Mouse (Mus musculus): ENCODE results near the gene Xrcc4. TPM values are rescaled to one million over a fixed set of nuclear protein-coding genes. Genes with fewer than 3 reads are reported as not detected.
"Not testable (repeated sequence)": the region's sequence is repeated elsewhere in the genome, so short reads cannot be mapped to it uniquely, and the experiment has no call there.

The Xrcc4 gene
- polyA plus RNA-seq, 1 experiment from 2014 or later = 11.4 TPM

DNA sequence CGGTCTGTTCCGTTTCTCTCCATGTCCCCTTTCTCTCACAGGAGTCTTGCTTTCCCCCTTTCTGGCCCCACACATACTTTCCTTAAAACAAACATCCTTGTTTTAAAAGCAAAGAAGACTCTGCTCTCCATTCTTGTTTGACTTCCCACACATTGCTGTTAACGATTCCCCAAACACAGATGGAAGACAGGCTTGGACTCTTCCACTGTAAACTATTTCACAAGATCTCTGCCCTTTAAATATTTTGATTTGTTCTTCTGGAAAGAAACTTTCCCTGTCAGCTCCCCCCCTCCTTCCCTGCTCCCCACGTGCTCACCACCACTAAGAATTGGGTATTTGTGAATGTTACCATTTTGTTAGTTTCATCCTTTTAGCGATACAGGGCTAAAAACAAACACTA lies 297.9 kb downstream of the Xrcc4 start:
- no peaks in the 10 kb centered on the region for H3K36me3 ChIP-seq
- H3K4me2 ChIP-seq (replicated peaks) = no peak overlapping the region
- H3K9me3 ChIP-seq = no peaks in the 10 kb centered on the region
- no peak for ATAC-seq (ENCODE audit: low FRiP score, low read depth)
- H3K4me1 ChIP-seq = no peaks in the 10 kb centered on the region
- H3K27ac ChIP-seq = no peak overlapping the region
- no peak overlapping the region for H3K4me3 ChIP-seq
- H3K27me3 ChIP-seq (replicated peaks) = no peaks in the 10 kb centered on the region
- 56% methylated on average over 5 of the region's 5 CpGs for WGBS
- H3K9ac ChIP-seq = no peak overlapping the region

DNA sequence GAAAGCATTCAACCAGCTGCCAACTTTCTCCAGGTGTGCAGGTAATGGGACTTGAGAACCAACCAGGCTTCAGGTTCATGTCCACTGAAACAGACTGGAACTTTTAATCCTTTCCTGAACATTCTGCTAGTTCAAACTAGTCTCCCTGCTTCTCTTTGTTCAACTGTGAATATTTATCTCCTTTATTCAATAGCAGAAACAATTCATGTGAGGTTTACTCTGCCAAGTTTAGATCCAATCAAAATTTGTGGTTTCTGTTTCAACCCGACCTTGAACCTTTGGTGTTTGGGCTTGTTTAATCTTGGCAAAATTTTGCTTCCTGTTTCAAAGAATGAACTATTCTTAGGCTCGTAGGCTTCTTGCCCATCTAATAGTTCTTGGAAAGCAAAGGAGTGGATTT lies 306.5 kb downstream of the Xrcc4 start:
- Histone ChIP-seq H3K36me3 (no peaks in the 10 kb centered on the region), H3K4me2 (replicated peaks) (no peak overlapping the region), H3K4me1 (no peaks in the 10 kb centered on the region), H3K4me3 (no peak overlapping the region), H3K27me3 (replicated peaks) (no peaks in the 10 kb centered on the region), H3K27ac (no peak overlapping the region), H3K9me3 (no peaks in the 10 kb centered on the region), H3K9ac (no peak overlapping the region)
- WGBS = 72% methylated on average over 2 of the region's 2 CpGs
- no peak for ATAC-seq (ENCODE audit: low FRiP score, low read depth)

DNA sequence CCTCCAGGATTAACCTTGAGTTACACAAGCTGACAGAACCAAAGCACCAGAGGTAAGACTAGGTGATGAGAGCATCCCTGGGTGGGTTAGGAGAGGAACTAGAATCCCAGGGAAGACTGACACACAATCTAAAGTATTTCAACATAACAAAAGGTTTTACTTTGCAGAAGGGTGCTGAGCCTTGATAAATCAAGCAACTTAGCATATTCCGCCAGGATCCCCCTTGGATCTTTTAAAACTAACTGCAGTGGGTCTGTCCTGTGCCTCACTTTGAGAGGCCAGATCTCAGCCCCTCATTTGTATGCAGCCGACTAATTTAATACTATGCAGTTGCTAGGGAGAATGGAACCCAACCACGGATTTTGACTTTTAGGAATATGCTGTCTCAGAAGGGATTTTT lies 309.1 kb downstream of the Xrcc4 start:
- no peak for ATAC-seq (ENCODE audit: low FRiP score, low read depth)
- Histone ChIP-seq H3K9ac (no peak overlapping the region), H3K4me3 (no peak overlapping the region), H3K4me2 (replicated peaks) (no peak overlapping the region), H3K4me1 (no peaks in the 10 kb centered on the region), H3K36me3 (no peaks in the 10 kb centered on the region), H3K9me3 (no peaks in the 10 kb centered on the region), H3K27me3 (replicated peaks) (no peaks in the 10 kb centered on the region), H3K27ac (no peak overlapping the region)
- WGBS = 50% methylated on average over 3 of the region's 3 CpGs

DNA sequence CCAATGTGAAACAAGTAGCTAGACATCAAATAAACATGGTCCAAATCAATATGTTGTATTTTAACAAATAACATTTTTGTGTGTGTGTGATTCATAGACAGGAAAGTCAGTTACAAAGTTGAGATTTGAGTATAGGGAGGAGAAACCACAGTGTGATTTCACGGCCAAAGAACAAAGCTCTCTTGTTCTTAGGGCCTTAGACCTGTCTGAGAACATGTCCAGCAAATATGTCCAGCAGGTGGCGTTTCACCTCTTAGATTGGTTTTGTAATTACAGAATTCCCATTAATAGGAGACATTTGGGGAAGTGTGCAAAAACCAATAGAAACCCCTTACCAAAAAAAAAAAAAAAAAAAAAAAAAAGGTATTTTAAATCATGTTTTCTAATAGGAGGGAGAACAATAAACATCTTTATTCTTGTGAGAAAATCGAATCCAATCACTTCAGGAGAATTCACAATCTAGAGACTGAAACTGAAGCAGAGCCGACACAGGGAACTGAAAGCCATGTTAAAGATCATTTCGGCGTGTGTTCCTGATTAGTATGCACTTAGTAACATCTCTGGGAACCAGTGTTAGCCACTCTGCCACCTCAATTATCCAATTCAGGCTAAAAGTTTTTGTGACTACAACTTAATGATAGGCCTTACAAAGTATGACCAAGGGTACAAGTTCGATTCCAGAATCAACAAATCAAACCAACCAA lies 310.0 kb downstream of the Xrcc4 start:
- ATAC-seq (ENCODE audit: low FRiP score, low read depth) = peak; percentile 70
- H3K27ac ChIP-seq = no peak overlapping the region
- H3K27me3 ChIP-seq (replicated peaks) = no peaks in the 10 kb centered on the region
- no peak overlapping the region for H3K4me2 ChIP-seq (replicated peaks)
- 61% methylated on average over 7 of the region's 7 CpGs for WGBS
- no peaks in the 10 kb centered on the region for H3K4me1 ChIP-seq
- H3K36me3 ChIP-seq = no peaks in the 10 kb centered on the region
- H3K9ac ChIP-seq = no peak overlapping the region
- no peaks in the 10 kb centered on the region for H3K9me3 ChIP-seq
- H3K4me3 ChIP-seq = no peak overlapping the region

DNA sequence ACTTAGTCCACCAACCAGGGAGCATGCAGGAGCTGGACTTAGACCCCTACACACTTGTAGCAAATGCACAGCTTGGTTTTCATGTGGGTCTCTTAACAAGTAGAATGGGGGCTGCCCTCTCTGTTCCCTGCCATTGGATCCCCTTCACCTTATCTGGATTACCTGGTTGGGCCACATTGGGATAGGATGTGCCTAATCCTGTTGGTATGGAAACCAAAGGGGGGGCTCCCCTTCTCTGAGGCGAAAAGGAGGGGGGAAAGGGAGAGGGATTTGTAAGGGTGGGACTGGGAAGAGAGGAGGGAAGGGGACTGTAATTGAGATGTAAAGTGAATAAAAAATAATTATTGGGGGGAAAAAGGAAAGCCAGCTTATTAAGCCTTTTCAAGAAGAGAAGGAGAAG lies 311.6 kb downstream of the Xrcc4 start:
- no peaks in the 10 kb centered on the region for H3K27me3 ChIP-seq (replicated peaks)
- no peaks in the 10 kb centered on the region for H3K9me3 ChIP-seq
- no peak overlapping the region for H3K4me2 ChIP-seq (replicated peaks)
- 80% methylated on average over 1 of the region's 1 CpGs for whole genome bisulfite sequencing
- no peak overlapping the region for H3K9ac ChIP-seq
- H3K4me3 ChIP-seq = no peak overlapping the region
- no peak for ATAC-seq (ENCODE audit: low FRiP score, low read depth)
- H3K27ac ChIP-seq = no peak overlapping the region
- H3K36me3 ChIP-seq = no peaks in the 10 kb centered on the region
- H3K4me1 ChIP-seq = no peaks in the 10 kb centered on the region

DNA sequence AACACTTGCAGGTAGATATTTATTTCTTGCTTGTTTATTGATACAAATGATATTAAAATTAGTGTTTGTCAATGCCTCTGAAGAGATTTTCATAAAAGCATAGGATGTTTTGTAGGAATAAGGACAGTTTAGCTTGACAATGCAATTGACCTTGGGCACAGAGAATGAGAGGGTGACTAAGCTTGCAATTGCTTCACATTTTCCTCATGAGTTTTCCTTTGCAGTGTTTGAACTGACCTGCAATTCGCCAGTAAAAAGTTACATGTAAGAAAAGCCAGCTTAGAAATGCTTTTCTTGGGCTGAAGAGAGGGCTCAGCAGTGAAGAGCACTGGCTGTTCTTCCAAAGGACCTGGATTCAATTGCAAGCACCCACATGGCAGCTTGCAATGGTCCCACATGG lies 312.3 kb downstream of the Xrcc4 start:
- Histone ChIP-seq H3K27ac (no peak overlapping the region), H3K9me3 (no peaks in the 10 kb centered on the region), H3K27me3 (replicated peaks) (no peaks in the 10 kb centered on the region), H3K4me2 (replicated peaks) (no peak overlapping the region), H3K4me1 (no peaks in the 10 kb centered on the region), H3K4me3 (no peak overlapping the region), H3K9ac (no peak overlapping the region), H3K36me3 (no peaks in the 10 kb centered on the region)
- WGBS = 85% methylated on average over 1 of the region's 1 CpGs
- no peak for ATAC-seq (ENCODE audit: low FRiP score, low read depth)

DNA sequence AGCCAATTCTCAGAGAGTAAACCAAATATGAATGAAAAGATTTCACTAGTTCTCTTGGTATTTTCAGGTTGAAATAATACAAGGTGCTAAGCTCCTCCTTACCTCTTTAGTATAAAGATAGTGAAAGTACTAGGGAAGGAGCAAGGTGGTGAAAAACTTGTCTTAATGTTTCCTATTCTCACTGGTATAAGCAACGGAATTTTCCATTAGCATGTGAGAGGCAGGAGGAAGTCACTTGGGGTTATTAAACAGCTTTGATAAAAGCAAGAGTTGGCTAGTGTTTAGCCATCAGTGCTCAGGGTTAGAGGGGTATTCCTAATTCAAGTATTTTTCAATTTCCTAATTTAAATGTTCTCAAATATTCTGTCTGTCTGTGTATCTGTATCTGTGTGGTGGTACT lies 322.9 kb downstream of the Xrcc4 start:
- no peak overlapping the region for H3K9ac ChIP-seq

DNA sequence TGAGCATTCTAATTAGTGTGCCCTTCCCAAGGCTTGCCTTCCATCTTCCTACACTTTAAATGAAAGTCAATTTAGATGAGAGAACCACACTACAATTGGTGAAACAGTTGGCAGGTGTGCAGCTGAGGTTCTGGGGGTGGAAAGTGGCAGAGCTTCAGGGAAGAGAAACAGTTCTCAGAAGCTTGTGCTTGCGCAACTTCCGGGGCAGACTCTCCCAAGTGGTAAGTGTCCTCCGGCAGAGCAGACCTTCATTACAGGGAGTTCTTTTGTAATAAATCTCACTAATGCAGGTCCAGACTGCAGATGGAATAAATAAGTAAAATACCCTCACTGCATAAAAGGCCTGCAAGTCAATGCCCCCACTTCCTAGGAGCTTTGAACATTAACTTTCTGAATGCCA lies 323.4 kb downstream of the Xrcc4 start:
- Histone ChIP-seq H3K27me3 (replicated peaks) (no peaks in the 10 kb centered on the region), H3K27ac (no peak overlapping the region), H3K36me3 (no peaks in the 10 kb centered on the region), H3K4me3 (no peak overlapping the region), H3K9me3 (no peaks in the 10 kb centered on the region), H3K9ac (no peak overlapping the region), H3K4me1 (no peaks in the 10 kb centered on the region), H3K4me2 (replicated peaks) (no peak overlapping the region)
- no peak for ATAC-seq (ENCODE audit: low FRiP score, low read depth)
- WGBS = 95% methylated on average over 3 of the region's 3 CpGs

More for the DNA sequence above, 322.9 kb downstream of the Xrcc4 start:
- Histone ChIP-seq H3K27me3 (replicated peaks) (no peaks in the 10 kb centered on the region), H3K4me2 (replicated peaks) (no peak overlapping the region), H3K4me3 (no peak overlapping the region), H3K27ac (no peak overlapping the region), H3K36me3 (no peaks in the 10 kb centered on the region), H3K4me1 (no peaks in the 10 kb centered on the region), H3K9me3 (no peaks in the 10 kb centered on the region)
- 84% methylated on average over 1 of the region's 1 CpGs for WGBS
- ATAC-seq (ENCODE audit: low FRiP score, low read depth) = no peak

DNA sequence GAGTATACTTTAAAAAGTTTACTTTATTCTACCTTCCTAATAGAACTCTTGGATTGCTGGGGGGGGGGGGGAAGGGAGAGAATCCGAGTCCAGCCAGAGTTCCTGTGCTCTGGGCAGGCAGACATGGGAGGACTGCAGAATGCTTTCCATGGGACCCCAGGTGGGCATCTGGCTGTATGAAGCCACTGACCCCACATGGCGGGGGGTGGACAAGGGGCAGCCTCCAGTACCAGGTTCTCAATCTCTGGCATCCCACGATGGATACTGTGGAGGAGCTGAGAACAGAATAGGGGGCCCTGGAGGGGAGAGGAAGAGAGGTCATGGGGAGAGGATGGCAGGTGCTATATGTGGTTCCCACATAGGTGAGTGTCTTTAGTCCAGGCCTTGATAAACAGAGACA lies 327.1 kb downstream of the Xrcc4 start:
- Histone ChIP-seq H3K4me1 (no peaks in the 10 kb centered on the region), H3K4me3 (no peak overlapping the region), H3K4me2 (replicated peaks) (no peak overlapping the region), H3K9ac (no peak overlapping the region), H3K27me3 (replicated peaks) (no peaks in the 10 kb centered on the region), H3K36me3 (no peaks in the 10 kb centered on the region), H3K9me3 (no peaks in the 10 kb centered on the region), H3K27ac (no peak overlapping the region)
- 70% methylated on average over 3 of the region's 3 CpGs for WGBS
- ATAC-seq (ENCODE audit: low FRiP score, low read depth) = no peak

DNA sequence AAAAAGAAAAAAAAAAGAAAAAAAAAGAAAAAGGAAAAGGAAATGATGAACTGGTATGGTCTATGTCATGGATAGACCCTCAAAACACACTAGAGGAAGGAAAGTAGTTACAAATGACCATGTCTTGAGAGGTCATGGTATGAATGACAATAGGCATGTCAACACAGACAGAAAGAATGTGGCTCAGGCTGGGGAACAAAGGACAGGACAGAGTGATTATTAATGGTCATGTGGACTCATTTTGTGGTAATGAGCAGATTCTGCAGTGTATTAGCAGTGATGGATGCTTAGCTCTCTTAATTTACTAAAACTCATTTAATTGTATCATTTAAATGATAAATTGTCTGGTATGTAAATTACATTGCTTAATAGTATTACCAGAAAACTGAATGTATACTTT lies 333.1 kb downstream of the Xrcc4 start:
- H3K36me3 ChIP-seq = no peaks in the 10 kb centered on the region
- no peak overlapping the region for H3K9ac ChIP-seq
- no peak overlapping the region for H3K4me3 ChIP-seq
- no peak for ATAC-seq (ENCODE audit: low FRiP score, low read depth)
- H3K9me3 ChIP-seq = no peaks in the 10 kb centered on the region
- no peak overlapping the region for H3K27ac ChIP-seq
- H3K27me3 ChIP-seq (replicated peaks) = no peaks in the 10 kb centered on the region
- no peaks in the 10 kb centered on the region for H3K4me1 ChIP-seq
- H3K4me2 ChIP-seq (replicated peaks) = no peak overlapping the region

DNA sequence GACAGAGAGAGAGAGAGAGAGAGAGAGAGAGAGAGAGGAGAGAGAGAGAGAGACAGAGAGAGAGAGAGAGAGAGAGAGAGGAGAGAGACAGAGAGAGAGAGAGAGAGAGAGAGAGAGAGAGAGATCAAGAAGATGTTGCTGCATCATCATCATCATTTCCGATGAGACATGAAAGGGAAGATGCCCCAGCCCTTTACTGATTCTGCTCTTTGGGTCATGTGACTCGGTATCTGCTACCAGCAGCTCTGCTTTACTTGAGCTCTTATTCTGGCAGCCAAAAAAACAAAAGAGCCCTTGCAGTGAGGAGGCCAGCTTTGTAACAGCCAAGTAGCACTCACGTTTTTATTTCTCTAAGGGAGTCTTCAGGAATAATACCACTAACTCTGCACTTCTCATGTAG lies 338.8 kb downstream of the Xrcc4 start:
- not testable (repeated sequence) for H3K36me3 ChIP-seq; H3K9me3 ChIP-seq; H3K27ac ChIP-seq; H3K9ac ChIP-seq; H3K4me3 ChIP-seq; ATAC-seq (ENCODE audit: low FRiP score, low read depth); H3K4me1 ChIP-seq; H3K27me3 ChIP-seq (replicated peaks); H3K4me2 ChIP-seq (replicated peaks)
- 31% methylated on average over 3 of the region's 3 CpGs for WGBS

DNA sequence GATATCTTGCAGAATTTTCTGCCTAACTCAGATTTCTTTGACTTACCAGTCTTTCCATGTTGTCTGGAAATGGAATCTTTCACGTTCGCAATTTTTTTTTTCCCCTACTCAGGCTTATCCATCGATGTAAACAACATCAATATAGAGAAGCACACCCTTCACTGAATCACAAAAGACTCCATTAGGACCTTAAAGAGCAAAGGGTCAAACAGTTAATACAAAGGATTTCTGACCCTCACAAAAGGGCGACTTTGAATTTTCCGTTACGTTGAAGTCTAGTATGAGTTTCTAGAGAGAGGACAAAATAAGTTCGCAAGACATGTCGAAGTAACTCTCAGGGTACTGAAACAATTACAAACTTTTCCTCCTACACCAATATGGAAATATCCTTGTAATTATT lies 346.2 kb downstream of the Xrcc4 start:
- Histone ChIP-seq H3K4me1 (peaks cover 16% of the 10 kb centered on the region), H3K4me3 (peak overlapping the region; percentile 60; the same call in 1 of the 2 replicates), H3K9me3 (no peaks in the 10 kb centered on the region), H3K4me2 (replicated peaks) (peak overlapping the region; percentile 93), H3K27ac (no peak overlapping the region), H3K9ac (no peak overlapping the region), H3K27me3 (replicated peaks) (no peaks in the 10 kb centered on the region), H3K36me3 (no peaks in the 10 kb centered on the region)
- ATAC-seq (ENCODE audit: low FRiP score, low read depth) = no peak
- 5% methylated on average over 8 of the region's 8 CpGs for WGBS

DNA sequence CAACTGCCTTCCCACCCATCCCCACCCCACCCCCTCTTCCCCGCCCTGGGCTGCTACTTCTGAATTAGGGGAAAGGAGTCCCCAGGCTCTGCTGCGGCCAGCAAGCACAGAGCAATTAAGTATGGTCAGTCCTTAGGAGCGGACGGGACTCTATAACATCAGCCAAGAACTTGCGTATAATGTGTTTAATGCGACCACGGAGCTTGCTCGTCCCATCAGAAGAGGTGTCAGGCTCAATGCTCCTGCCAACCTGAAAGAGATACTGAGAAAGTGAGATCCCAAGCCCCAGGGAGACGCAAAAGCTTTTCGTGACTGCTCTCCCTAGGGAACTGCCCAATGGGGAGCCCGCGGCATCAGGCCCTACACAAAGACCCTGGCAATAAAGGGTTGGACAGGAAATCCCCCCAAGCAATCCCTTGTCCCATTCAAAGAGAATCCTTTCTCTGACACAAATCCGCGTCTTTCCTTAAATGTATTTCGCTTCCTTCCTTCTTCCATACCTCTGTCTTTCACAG lies 346.7 kb downstream of the Xrcc4 start:
- Histone ChIP-seq H3K27ac (no peak overlapping the region), H3K9ac (peak overlapping the region; percentile 73), H3K27me3 (replicated peaks) (no peaks in the 10 kb centered on the region), H3K4me1 (peaks cover 16% of the 10 kb centered on the region), H3K36me3 (no peaks in the 10 kb centered on the region), H3K4me2 (replicated peaks) (peak overlapping the region; percentile 93), H3K4me3 (peak overlapping the region; percentile 60), H3K9me3 (no peaks in the 10 kb centered on the region)
- no peak; the same call in 1 of the 2 replicates for ATAC-seq (ENCODE audit: low FRiP score, low read depth)
- WGBS = under 1% methylated on average over 15 of the region's 15 CpGs
